Mouse (Mus musculus) olfactory bulb, adult 2 months (tissue): ENCODE measurements around the gene Atp2b1. TPM values are rescaled to one million over a fixed set of nuclear protein-coding genes. Genes with fewer than 3 reads are reported as not detected.
"Not testable (repeated sequence)": the region's sequence is repeated elsewhere in the genome, so short reads cannot be mapped to it uniquely, and the experiment has no call there.

Experiments
- H3K27ac ChIP-seq: fragments of 200-500 bp; 2 replicates; pipeline ENCODE4 v1.5.1; 2012; ENCODE audit warnings: low read depth, low read length; ENCODE audit not compliant: insufficient read depth
- H3K4me1 ChIP-seq: fragments of 200-500 bp; 2 replicates; pipeline ENCODE4 v1.6.1; 2012; ENCODE audit warnings: low read length; ENCODE audit not compliant: control insufficient read depth, insufficient read depth
- H3K4me3 ChIP-seq: fragments of 200-500 bp; 2 replicates; pipeline ENCODE4 v1.5.1; 2012; ENCODE audit warnings: mild to moderate bottlenecking, low read depth, low read length, moderate library complexity; ENCODE audit not compliant: insufficient read depth
- CTCF ChIP-seq: fragments of 200-500 bp; IDR thresholded peaks from 2 replicates; pipeline ENCODE4 v1.5.1; 2012; ENCODE audit warnings: low read depth, mild to moderate bottlenecking, low read length, moderate library complexity; ENCODE audit not compliant: insufficient read depth
- POLR2A ChIP-seq: fragments of 200-500 bp; IDR thresholded peaks from 2 replicates; pipeline ENCODE4 v1.6.1; 2012; ENCODE audit warnings: mild to moderate bottlenecking, low read depth, low read length, moderate library complexity; ENCODE audit not compliant: insufficient read depth
- WGBS: fragments of 180-500 bp; shearing (Covaris S2); methylation state at CpG from one replicate; pipeline ENCODE4 v1.1.7; 2018; 5-methylcytosine and 5-hydroxymethylcytosine counted together
- polyA plus RNA-seq: library from polyadenylated mRNA; stranded (reverse); fragments of >200 nt; gene quantifications from 2 replicates; pipeline ENCODE4 v1.2.4, GENCODE M21; 2012; ENCODE audit warnings: low replicate concordance; ENCODE audit not compliant: missing spikeins, insufficient read depth, insufficient read length

The Atp2b1 gene
- polyA plus RNA-seq, 1 experiment = 685 TPM

DNA sequence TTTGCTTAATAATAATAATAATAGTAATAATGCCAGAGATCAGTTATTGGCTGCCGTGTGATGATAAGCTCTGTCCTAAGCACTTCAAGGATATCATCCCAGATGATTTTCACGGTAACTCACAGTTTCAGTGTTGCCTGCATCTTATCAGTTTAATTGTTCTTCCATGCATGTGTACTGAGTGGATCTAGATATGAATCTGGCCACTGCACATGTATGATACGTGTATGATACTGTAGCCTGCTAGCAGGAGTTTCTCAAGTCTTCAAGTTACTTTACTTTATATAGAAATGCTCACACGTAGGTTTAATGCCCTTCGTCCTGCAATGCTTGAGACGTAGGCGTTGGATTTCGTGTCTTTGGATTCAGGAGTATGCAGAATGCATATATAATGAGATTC is 65.7 kb downstream of the Atp2b1 start:
- TF ChIP-seq POLR2A (no peak), CTCF (no peak)
- WGBS = 40% methylated on average over 8 of the region's 8 CpGs

GRCm38 (mm10) chr10:98991964-98992363 is 77.8 kb downstream of the Atp2b1 start:
- no peak overlapping the region for H3K4me3 ChIP-seq
- H3K27ac ChIP-seq = no peak overlapping the region
- 67% methylated on average over 3 of the region's 3 CpGs for WGBS
- TF ChIP-seq CTCF (no peak), POLR2A (no peak)
- peaks cover 15% of the 10 kb centered on the region for H3K4me1 ChIP-seq

More for the DNA sequence above, 65.7 kb downstream of the Atp2b1 start:
- Histone ChIP-seq H3K27ac (no peak overlapping the region), H3K4me3 (no peak overlapping the region), H3K4me1 (peaks cover 13% of the 10 kb centered on the region)

GRCm38 (mm10) chr10:98993186-98993585 is 79.0 kb downstream of the Atp2b1 start:
- Histone ChIP-seq H3K27ac (0 out of 2 replicates have a peak overlapping the region, but pooled peaks have one; percentile 31), H3K4me3 (no peak overlapping the region), H3K4me1 (peaks cover 14% of the 10 kb centered on the region)
- WGBS = 35% methylated on average over 8 of the region's 8 CpGs
- TF ChIP-seq CTCF (no peak), POLR2A (no peak)

- H3K4me1 ChIP-seq = peaks cover 14% of the 10 kb centered on the region
- not testable (repeated sequence) for H3K4me3 ChIP-seq, H3K27ac ChIP-seq
- 86% methylated on average over 6 of the region's 6 CpGs for WGBS
Observed at GRCm38 (mm10) chr10:98995016-98995747, 81.0 kb downstream of the Atp2b1 start.

- WGBS = 77% methylated on average over 3 of the region's 3 CpGs
- H3K4me3 ChIP-seq = no peak overlapping the region
- H3K4me1 ChIP-seq = no peaks in the 10 kb centered on the region; the same call in 1 of the 2 replicates
- no peak for TF ChIP-seq POLR2A
- no peak overlapping the region for H3K27ac ChIP-seq
Observed at GRCm38 (mm10) chr10:99004866-99005265, 90.7 kb downstream of the Atp2b1 start.

- no peak for TF ChIP-seq CTCF
- TF ChIP-seq POLR2A = no peak
- H3K27ac ChIP-seq = no peak overlapping the region
- WGBS = 71% methylated on average over 3 of the region's 3 CpGs
- H3K4me1 ChIP-seq = no peaks in the 10 kb centered on the region; the same call in 1 of the 2 replicates
- no peak overlapping the region for H3K4me3 ChIP-seq
Observed at GRCm38 (mm10) chr10:99011084-99011483, 96.9 kb downstream of the Atp2b1 start.

DNA sequence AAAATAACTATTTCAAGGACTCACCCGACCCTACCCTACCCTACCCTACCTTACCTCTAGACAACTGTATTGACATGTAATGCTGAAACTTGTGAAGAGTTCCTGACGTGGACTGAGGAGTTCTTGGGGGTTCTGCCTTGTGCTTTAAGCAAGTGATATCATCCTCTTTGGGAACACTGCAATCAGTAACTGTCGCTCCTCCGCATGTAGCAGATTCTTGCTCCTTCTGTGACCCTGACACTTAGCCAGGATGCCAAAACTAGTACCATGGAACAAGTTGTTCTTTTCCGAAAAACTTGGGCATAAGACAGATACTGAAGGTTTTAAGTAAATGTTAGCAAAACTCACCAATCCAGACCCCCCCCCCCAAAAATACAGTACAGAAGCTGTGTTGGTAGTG is 97.9 kb downstream of the Atp2b1 start:
- WGBS = 79% methylated on average over 5 of the region's 5 CpGs
- no peak overlapping the region for H3K4me3 ChIP-seq
- no peak for TF ChIP-seq POLR2A
- no peak for TF ChIP-seq CTCF
- H3K4me1 ChIP-seq = no peaks in the 10 kb centered on the region; the same call in 1 of the 2 replicates
- no peak overlapping the region for H3K27ac ChIP-seq

DNA sequence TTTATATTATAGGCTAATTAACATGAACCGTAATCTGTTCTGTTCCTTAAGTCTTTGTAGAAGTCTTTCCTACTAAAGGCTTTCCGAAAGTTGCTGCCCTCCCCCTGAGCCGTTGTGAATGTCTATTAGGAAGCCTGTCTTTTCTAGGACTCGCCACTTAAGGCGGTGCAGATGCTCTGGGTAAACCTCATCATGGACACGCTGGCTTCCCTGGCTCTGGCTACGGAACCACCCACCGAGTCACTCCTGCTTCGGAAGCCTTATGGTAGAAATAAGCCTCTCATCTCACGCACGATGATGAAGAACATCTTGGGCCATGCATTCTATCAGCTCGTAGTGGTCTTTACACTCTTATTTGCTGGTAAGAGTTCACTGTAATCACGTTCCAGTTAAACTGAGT is 100.5 kb downstream of the Atp2b1 start:
- WGBS = 71% methylated on average over 13 of the region's 13 CpGs
- no peak for TF ChIP-seq CTCF
- TF ChIP-seq POLR2A = no peak

GRCm38 (mm10) chr10:99016996-99017395 is 102.8 kb downstream of the Atp2b1 start:
- no peak overlapping the region for H3K4me3 ChIP-seq
- TF ChIP-seq CTCF = no peak
- no peak for TF ChIP-seq POLR2A
- no peak overlapping the region for H3K27ac ChIP-seq
- 67% methylated on average over 5 of the region's 5 CpGs for WGBS
- peaks cover 2% of the 10 kb centered on the region; the same call in 1 of the 2 replicates for H3K4me1 ChIP-seq

More for the DNA sequence above, 100.5 kb downstream of the Atp2b1 start:
- H3K4me1 ChIP-seq = peaks cover 2% of the 10 kb centered on the region; the same call in 1 of the 2 replicates
- no peak overlapping the region for H3K4me3 ChIP-seq
- no peak overlapping the region for H3K27ac ChIP-seq
